Mouse (Mus musculus): ENCODE measurements around the gene Phb2.

Phb2 gene

GRCm38 (mm10) chr6:124724472-124724871 lies 12.3 kb downstream of the Phb2 start:
- no peak for DNase-seq

GRCm38 (mm10) chr6:124728621-124729020 lies 16.5 kb downstream of the Phb2 start:
- no peak for DNase-seq

- DNase-seq, result no peak
These were observed 17.9 kb downstream of the Phb2 start for GRCm38 (mm10) chr6:124729850-124730705.

- DNase-seq, result no peak
These were observed 18.9 kb downstream of the Phb2 start for GRCm38 (mm10) chr6:124731038-124731437.

GRCm38 (mm10) chr6:124732476-124733370 lies 20.6 kb downstream of the Phb2 start:
- DNase-seq, result no peak

GRCm38 (mm10) chr6:124734417-124734816 lies 22.3 kb downstream of the Phb2 start:
- no peak for DNase-seq

GRCm38 (mm10) chr6:124737040-124737439 lies 24.9 kb downstream of the Phb2 start:
- no peak for DNase-seq

GRCm38 (mm10) chr6:124738511-124739023 lies 26.4 kb downstream of the Phb2 start, which contains the start of gene Ptpn6:
Gene Ptpn6 (minus strand): TSS chr6:124738714.
- no peak for DNase-seq

- DNase-seq, result no peak
These were observed 27.2 kb downstream of the Phb2 start for GRCm38 (mm10) chr6:124739231-124739796.

- no peak for DNase-seq
These were observed 28.2 kb downstream of the Phb2 start for GRCm38 (mm10) chr6:124740211-124740887.

- peak; percentile 83 for DNase-seq
These were observed 29.0 kb downstream of the Phb2 start, which contains the start of gene Grcc10 for GRCm38 (mm10) chr6:124740888-124741761. Gene Grcc10 (minus strand): TSS chr6:124741374.

- peak; percentile 27 for DNase-seq
These were observed 29.7 kb downstream of the Phb2 start for GRCm38 (mm10) chr6:124741842-124742241.

GRCm38 (mm10) chr6:124742839-124743514 lies 30.8 kb downstream of the Phb2 start:
- DNase-seq, result peak; percentile 39

GRCm38 (mm10) chr6:124743647-124744046 lies 31.5 kb downstream of the Phb2 start:
- DNase-seq, result peak; percentile 27

GRCm38 (mm10) chr6:124744755-124745321 lies 32.7 kb downstream of the Phb2 start:
- peak; percentile 72 for DNase-seq

- DNase-seq, result peak; percentile 96
These were observed 33.6 kb downstream of the Phb2 start for GRCm38 (mm10) chr6:124745490-124746295.

GRCm38 (mm10) chr6:124746296-124746605 lies 34.1 kb downstream of the Phb2 start:
- DNase-seq, result no peak

- DNase-seq, result peak; percentile 39
These were observed 34.8 kb downstream of the Phb2 start for GRCm38 (mm10) chr6:124746654-124747632.

All from cerebellum, adult 8-10 months (tissue).